Comparison of ENCODE assay signal across 8 mouse cellular contexts in genomic region chr5:30950451-30950850, GRCm38 (mm10). TPM values are rescaled to one million over a fixed set of nuclear protein-coding genes. Genes with fewer than 3 reads are reported as not detected.
A peak's percentile ranks its signal among the peaks of the same experiment; 100 is the strongest.
DNase-seq lines count a peak whose midpoint lies in the region; ATAC-seq lines count a peak whose summit lies in the region.

No protein-coding gene starts in this region.

- peak overlapping the region; percentile 88 for H3K27ac ChIP-seq in kidney, embryonic 16.5 days (ENCODE audit: low read length)
- H3K27ac ChIP-seq in midbrain, embryonic 13.5 days, result 0 out of 2 replicates have a peak overlapping the region, but pooled peaks have one; percentile 10

- DNase-seq in kidney, adult 8-10 months, result no peak
- DNase-seq in brain, adult 2 months (ENCODE audit: low read depth, low spot score), result peak; percentile 64
- DNase-seq in heart, postnatal 14 days, result peak; percentile 39 to 45
- DNase-seq in adrenal gland, postnatal 4 days (ENCODE audit: low spot score in 2 of 2), result no peak
- DNase-seq in layer of hippocampus, adult 9-11 months, result no peak

- no peaks in the 10 kb centered on the region for H3K9me3 ChIP-seq in kidney, embryonic 16.5 days (ENCODE audit: low read length)
- no peaks in the 10 kb centered on the region for H3K9me3 ChIP-seq in midbrain, embryonic 13.5 days

- intact Hi-C loops in heart, postnatal 14 days (cut with DNase I), result no loop called here

- peaks cover 22% of the 10 kb centered on the region for H3K4me1 ChIP-seq in kidney, embryonic 16.5 days (ENCODE audit: insufficient read depth, low read length)
- peaks cover 19% of the 10 kb centered on the region for H3K4me1 ChIP-seq in midbrain, embryonic 13.5 days (replicated peaks)

- no peak for ATAC-seq in kidney, embryonic 16.5 days (ENCODE audit: low FRiP score, low TSS enrichment)
- no peak for ATAC-seq in midbrain, embryonic 13.5 days
- no peak for ATAC-seq in inflammation-experienced regulatory T-cells, adult 6 months

- WGBS in kidney, embryonic 16.5 days, result 63% methylated on average over 4 of the region's 4 CpGs
- WGBS in midbrain, embryonic 13.5 days, result 69% methylated on average over 4 of the region's 4 CpGs

- H3K36me3 ChIP-seq in kidney, embryonic 16.5 days (ENCODE audit: insufficient read depth, low read length), result peaks cover 36% of the 10 kb centered on the region
- H3K36me3 ChIP-seq in midbrain, embryonic 13.5 days, result peaks cover 37% of the 10 kb centered on the region

- H3K27me3 ChIP-seq in kidney, embryonic 16.5 days (ENCODE audit: insufficient read depth, low read length), result no peaks in the 10 kb centered on the region
- H3K27me3 ChIP-seq in midbrain, embryonic 13.5 days, result no peaks in the 10 kb centered on the region

- H3K9ac ChIP-seq in kidney, embryonic 16.5 days (replicated peaks; ENCODE audit: low read length), result peak overlapping the region; percentile 77
- peak overlapping the region; percentile 71 for H3K9ac ChIP-seq in midbrain, embryonic 13.5 days (replicated peaks)

- H3K4me3 ChIP-seq in kidney, embryonic 16.5 days (ENCODE audit: low read length), result peak overlapping the region; percentile 70
- peak overlapping the region; percentile 54 for H3K4me3 ChIP-seq in midbrain, embryonic 13.5 days (replicated peaks)

- peak overlapping the region; percentile 92 for H3K4me2 ChIP-seq in kidney, embryonic 16.5 days (replicated peaks; ENCODE audit: low read depth, low read length)
- H3K4me2 ChIP-seq in midbrain, embryonic 13.5 days (replicated peaks), result peak overlapping the region; percentile 85

RNA-seq across cellular contexts. Expression of gene Cgref1, which starts 5.1 kb away (rescaled TPM):
- polyA plus RNA-seq in kidney, embryonic 16.5 days (2015; fragmentation: Nextera tagmentation; extraction: Ambion mirVana), result 17.9 and 20.3 TPM in 2 replicates
- total RNA-seq in heart, postnatal 14 days (2021), result under 1 TPM; 0.39 to 0.45 TPM
- polyA plus RNA-seq in midbrain, embryonic 13.5 days (2015; fragmentation: Nextera tagmentation; extraction: Ambion mirVana), result 23.0 TPM in 2 replicates
- total RNA-seq in adrenal gland, postnatal 4 days (2021), result 1 to 10 TPM; 3.5 to 6.0 TPM
- polyA plus RNA-seq in inflammation-experienced regulatory T-cells, adult 6 months (2017; shearing (Covaris generic)), result not detected

RNA-seq across cellular contexts. Expression of gene Preb, which starts 9.7 kb away (rescaled TPM):
- 172 TPM in 2 replicates for polyA plus RNA-seq in kidney, embryonic 16.5 days (2015; fragmentation: Nextera tagmentation; extraction: Ambion mirVana)
- 10 to 100 TPM; 74.1 to 79.3 TPM for total RNA-seq in heart, postnatal 14 days (2021)
- 108 and 129 TPM in 2 replicates for polyA plus RNA-seq in midbrain, embryonic 13.5 days (2015; fragmentation: Nextera tagmentation; extraction: Ambion mirVana)
- total RNA-seq in adrenal gland, postnatal 4 days (2021), result 100 to 1,000 TPM; 131 to 135 TPM
- polyA plus RNA-seq in inflammation-experienced regulatory T-cells, adult 6 months (2017; shearing (Covaris generic)), result 10 to 100 TPM; 56.7 to 79.6 (median 69.0) TPM

RNA-seq across cellular contexts. Expression of gene Tcf23, which starts 18.0 kb away (rescaled TPM):
- polyA plus RNA-seq in kidney, embryonic 16.5 days (2015; fragmentation: Nextera tagmentation; extraction: Ambion mirVana), result 1.9 and 2.2 TPM in 2 replicates
- total RNA-seq in heart, postnatal 14 days (2021), result under 1 TPM; 0.51 to 0.55 TPM
- polyA plus RNA-seq in midbrain, embryonic 13.5 days (2015; fragmentation: Nextera tagmentation; extraction: Ambion mirVana), result not detected in 2 replicates
- under 1 TPM; 0.81 to 0.85 TPM for total RNA-seq in adrenal gland, postnatal 4 days (2021)
- not detected for polyA plus RNA-seq in inflammation-experienced regulatory T-cells, adult 6 months (2017; shearing (Covaris generic))

RNA-seq across cellular contexts. Expression of gene Khk, which starts 29.2 kb away (rescaled TPM):
- 38.8 and 41.4 TPM in 2 replicates for polyA plus RNA-seq in kidney, embryonic 16.5 days (2015; fragmentation: Nextera tagmentation; extraction: Ambion mirVana)
- total RNA-seq in heart, postnatal 14 days (2021), result 10 to 100 TPM; 15.4 TPM
- 5.6 and 6.8 TPM in 2 replicates for polyA plus RNA-seq in midbrain, embryonic 13.5 days (2015; fragmentation: Nextera tagmentation; extraction: Ambion mirVana)
- total RNA-seq in adrenal gland, postnatal 4 days (2021), result 10 to 100 TPM; 57.2 to 64.8 TPM
- polyA plus RNA-seq in inflammation-experienced regulatory T-cells, adult 6 months (2017; shearing (Covaris generic)), result 10 to 100 TPM; 10.8 to 26.3 (median 24.3) TPM

RNA-seq across cellular contexts. Expression of gene Emilin1, which starts 37.2 kb away (rescaled TPM):
- 335 and 366 TPM in 2 replicates for polyA plus RNA-seq in kidney, embryonic 16.5 days (2015; fragmentation: Nextera tagmentation; extraction: Ambion mirVana)
- 10 to 100 TPM; 38.9 to 46.9 TPM for total RNA-seq in heart, postnatal 14 days (2021)
- 14.1 and 16.6 TPM in 2 replicates for polyA plus RNA-seq in midbrain, embryonic 13.5 days (2015; fragmentation: Nextera tagmentation; extraction: Ambion mirVana)
- 100 to 1,000 TPM; 100 to 114 TPM for total RNA-seq in adrenal gland, postnatal 4 days (2021)
- under 1 TPM in 1 of 3 experiments, not detected in 2; 0.84 TPM for polyA plus RNA-seq in inflammation-experienced regulatory T-cells, adult 6 months (2017; shearing (Covaris generic))

Comparison
In these comparisons a context has a peak if more than half of its experiments do, and no peak if none do; other contexts are left out.
1. DNase-seq: peak in brain, adult 2 months (single experiment) and heart, postnatal 14 days (2 of 2); none in kidney, adult 8-10 months (0 of 2), adrenal gland, postnatal 4 days (0 of 2) and layer of hippocampus, adult 9-11 months (single experiment).
2. RNA of gene Cgref1, which starts 5.1 kb away (polyA plus RNA-seq): 23.0 TPM in midbrain, embryonic 13.5 days and 17.9 to 20.3 TPM in kidney, embryonic 16.5 days; not detected in inflammation-experienced regulatory T-cells, adult 6 months; every median in the first group is over 10 times any median in the second.